Mouse (Mus musculus) E14TG2a.4 (cell line): ENCODE results near the gene Itgb8.

Experiments used
- CTCF ChIP-seq: conservative IDR thresholded peaks from 2 replicates; pipeline ENCODE4 v1.5.1; 2014; ENCODE audit warnings: low read length
- POU5F1 ChIP-seq: IDR thresholded peaks from 2 replicates; pipeline ENCODE4 v1.6.1; 2014; ENCODE audit warnings: low read length, borderline replicate concordance

DNA sequence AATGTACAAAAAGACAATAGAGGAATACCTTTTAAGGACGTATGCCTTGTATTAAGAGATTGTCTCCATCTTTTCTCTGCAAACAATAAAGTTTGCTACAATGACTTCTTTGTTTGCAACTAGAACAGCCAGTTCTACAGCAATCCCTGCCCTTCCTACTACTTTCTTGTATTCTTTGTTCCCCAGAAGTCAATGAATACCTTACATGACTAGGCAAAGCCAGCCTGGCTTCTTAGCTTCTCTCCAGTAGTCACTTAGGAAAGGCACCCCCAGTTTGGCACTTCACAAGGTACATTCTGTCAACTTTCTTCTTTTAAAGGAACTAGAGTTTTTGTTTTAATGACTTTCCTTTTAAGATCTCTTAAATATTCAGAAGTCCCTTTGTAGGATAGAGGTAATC is 10.7 kb downstream of the Itgb8 start:
- TF ChIP-seq POU5F1 = no peak
- TF ChIP-seq CTCF = no peak
